Mouse (Mus musculus) cerebellum, postnatal 25 days (tissue): ENCODE measurements around the gene Tbc1d13.

ENCODE experiments used
- DNase-seq, 2 experiments: peaks; one replicate each; pipeline ENCODE4 v3.0.0; 2021; ENCODE audit warnings: mixed read lengths in 2 of 2

Gene Tbc1d13

GRCm38 (mm10) chr2:30133613-30134377, at the start of gene Tbc1d13:
Gene Tbc1d13, plus strand, starts transcription at chr2:30133746.
- DNase-seq: peak; percentile 98

GRCm38 (mm10) chr2:30084113-30084512, 49.4 kb upstream of the Tbc1d13 start:
- no peak for DNase-seq

- no peak for DNase-seq
Observed at GRCm38 (mm10) chr2:30084632-30085031, 48.9 kb upstream of the Tbc1d13 start.

- DNase-seq: no peak
Observed at GRCm38 (mm10) chr2:30087310-30087709, 46.2 kb upstream of the Tbc1d13 start.

GRCm38 (mm10) chr2:30091521-30091920, 42.0 kb upstream of the Tbc1d13 start:
- no peak for DNase-seq

- DNase-seq: no peak
Observed at GRCm38 (mm10) chr2:30092280-30092918, 41.1 kb upstream of the Tbc1d13 start.

- DNase-seq: peak; percentile 92 to 95
Observed at GRCm38 (mm10) chr2:30093471-30094207, 39.9 kb upstream of the Tbc1d13 start, which contains the start of gene Zdhhc12. Gene Zdhhc12, minus strand, starts transcription at chr2:30093648.

GRCm38 (mm10) chr2:30094208-30094588, 39.3 kb upstream of the Tbc1d13 start:
- DNase-seq: no peak

GRCm38 (mm10) chr2:30095882-30096527, 37.5 kb upstream of the Tbc1d13 start:
- DNase-seq: peak; percentile 48 to 75

GRCm38 (mm10) chr2:30100214-30100613, 33.3 kb upstream of the Tbc1d13 start:
- DNase-seq: no peak

GRCm38 (mm10) chr2:30106364-30106763, 27.2 kb upstream of the Tbc1d13 start:
- DNase-seq: peak; percentile 71 to 77

- DNase-seq: no peak
Observed at GRCm38 (mm10) chr2:30107646-30108045, 25.9 kb upstream of the Tbc1d13 start.

- no peak for DNase-seq
Observed at GRCm38 (mm10) chr2:30108260-30108659, 25.3 kb upstream of the Tbc1d13 start.

GRCm38 (mm10) chr2:30111500-30111899, 22.0 kb upstream of the Tbc1d13 start:
- DNase-seq: no peak

- no peak for DNase-seq
Observed at GRCm38 (mm10) chr2:30112564-30112963, 21.0 kb upstream of the Tbc1d13 start.

GRCm38 (mm10) chr2:30119641-30120051, 13.9 kb upstream of the Tbc1d13 start:
- peak in 1 of 2 experiments; percentile 47 for DNase-seq

GRCm38 (mm10) chr2:30120269-30120668, 13.3 kb upstream of the Tbc1d13 start:
- no peak for DNase-seq

- no peak for DNase-seq
Observed at GRCm38 (mm10) chr2:30122766-30123165, 10.8 kb upstream of the Tbc1d13 start.

GRCm38 (mm10) chr2:30123729-30124471, 9.6 kb upstream of the Tbc1d13 start:
- DNase-seq: peak in 1 of 2 experiments; percentile 52

GRCm38 (mm10) chr2:30124472-30125274, 8.9 kb upstream of the Tbc1d13 start, which contains the start of gene Zer1:
Gene Zer1, minus strand, starts transcription at chr2:30124585.
- peak; percentile 96 to 98 for DNase-seq

GRCm38 (mm10) chr2:30128789-30129188, 4.8 kb upstream of the Tbc1d13 start:
- DNase-seq: peak in 1 of 2 experiments; percentile 57
